Mouse (Mus musculus) right cerebral cortex, postnatal 4 days (tissue): ENCODE results near the gene Bcor.

Source experiments
- DNase-seq: peaks from one replicate; pipeline ENCODE4 v3.0.0-alpha.2; 2022

The Bcor gene

DNA sequence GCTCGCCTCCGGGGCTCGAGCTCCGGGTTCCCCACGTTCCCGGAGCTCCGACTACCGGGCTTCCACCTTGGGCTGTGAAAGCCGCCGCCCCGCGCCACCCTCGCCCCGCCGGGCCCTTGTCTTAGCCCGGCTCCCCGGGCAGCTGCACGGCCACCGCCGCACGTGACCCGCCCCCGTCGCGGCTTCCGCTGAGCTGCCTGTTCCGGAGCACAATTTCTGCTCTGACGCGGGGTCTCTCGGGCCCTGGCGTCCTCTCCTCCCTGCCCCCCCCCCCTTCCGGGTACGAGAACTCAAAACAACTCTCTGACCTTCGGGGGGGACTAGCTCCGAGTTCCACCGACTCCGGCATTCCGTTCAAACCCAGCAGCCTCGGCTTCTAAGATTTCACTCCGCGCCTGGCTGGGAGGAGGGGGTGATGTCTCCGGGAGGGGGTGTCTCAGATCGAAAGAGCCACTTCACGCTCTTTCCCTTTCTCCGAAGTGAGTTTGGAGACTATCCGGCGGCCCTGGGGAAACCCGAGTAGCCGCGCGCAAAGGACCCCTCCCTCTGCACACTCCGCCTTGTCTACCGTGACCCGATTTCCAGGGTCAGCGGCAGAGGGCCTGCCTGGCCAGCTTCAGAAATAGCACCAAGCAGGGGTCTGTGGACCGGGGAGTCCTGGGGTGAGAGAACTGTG lies at the start of gene Bcor:
Bcor (minus strand) TSS at position 375 of the 676 bp plus-strand sequence.
- peak; percentile 54 for DNase-seq

- DNase-seq = no peak
Measured at GRCm38 (mm10) chrX:12202951-12203350, 42.8 kb upstream of the Bcor start.

DNA sequence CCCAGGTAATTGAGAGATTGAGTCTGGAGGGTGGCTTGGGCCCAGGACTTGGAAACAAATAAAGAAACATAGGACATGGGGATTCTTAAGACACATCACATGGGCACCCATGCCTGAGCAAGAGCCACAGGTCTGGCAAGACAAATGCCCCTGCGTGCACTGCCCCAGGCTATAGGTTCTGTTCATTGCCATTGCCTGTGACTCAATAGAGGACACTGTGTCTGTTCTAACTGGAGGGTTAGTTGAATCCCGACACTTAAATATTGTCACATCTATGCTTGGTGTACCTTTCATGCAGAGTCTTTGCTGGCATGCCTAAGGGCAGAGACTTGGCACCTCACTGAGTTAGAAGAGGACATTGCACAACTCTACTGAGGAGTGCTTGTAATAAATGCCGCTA lies 41.0 kb upstream of the Bcor start:
- DNase-seq = no peak

DNA sequence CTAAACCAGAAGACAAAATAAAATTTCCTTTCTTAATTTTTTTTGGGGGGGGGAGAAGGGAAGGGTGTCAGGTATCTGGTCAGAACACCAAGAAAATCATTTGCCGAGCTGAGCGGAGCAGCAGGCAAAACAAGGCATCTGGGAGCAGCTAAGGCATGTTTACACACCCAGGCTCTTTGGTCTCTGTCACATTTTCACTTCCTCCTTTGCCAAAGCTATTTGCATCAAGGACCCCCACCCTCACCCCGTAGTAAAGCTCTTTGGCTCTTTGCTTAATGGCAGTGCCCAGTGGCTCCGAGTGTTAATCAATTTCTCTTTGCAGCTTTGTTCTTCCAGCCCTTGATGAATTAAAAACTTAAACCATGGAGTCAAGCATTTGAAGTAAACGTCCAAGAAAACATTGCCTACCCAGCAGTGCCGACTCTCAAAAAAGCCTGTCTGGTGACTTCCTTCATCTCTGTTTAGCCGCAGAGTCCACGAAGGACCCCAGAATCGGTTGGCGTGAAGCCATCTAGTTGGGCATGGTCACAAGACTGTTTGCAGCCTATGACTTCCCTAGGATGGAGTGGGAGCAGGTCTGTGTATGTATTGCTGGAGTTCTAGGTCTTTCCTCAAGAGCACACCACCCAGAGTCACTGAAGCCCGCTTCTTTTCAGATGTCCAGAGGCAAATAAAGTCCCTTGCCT lies 35.2 kb upstream of the Bcor start:
- DNase-seq = peak; percentile 5

- no peak for DNase-seq
Measured at GRCm38 (mm10) chrX:12192343-12192742, 32.2 kb upstream of the Bcor start.

DNA sequence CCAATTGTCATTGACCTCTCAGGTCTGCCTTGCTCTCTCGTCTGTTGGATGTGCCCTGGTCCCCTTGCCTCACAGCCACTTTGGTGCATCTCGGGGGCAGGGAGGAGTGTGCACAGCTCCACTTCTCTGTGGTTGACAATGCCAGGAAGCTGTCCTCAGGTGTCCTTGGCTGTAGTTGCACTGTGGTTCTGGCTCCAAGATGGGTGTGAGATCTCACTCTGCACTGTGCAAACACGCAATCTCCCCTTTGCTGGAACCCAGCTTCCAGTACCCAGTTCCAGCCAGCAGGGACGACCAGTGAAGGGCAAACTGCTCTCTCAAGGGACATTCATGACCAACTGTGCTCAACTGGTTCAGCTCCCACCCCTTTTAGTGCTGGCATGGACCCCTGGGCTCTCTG lies 29.4 kb upstream of the Bcor start:
- DNase-seq = no peak

DNA sequence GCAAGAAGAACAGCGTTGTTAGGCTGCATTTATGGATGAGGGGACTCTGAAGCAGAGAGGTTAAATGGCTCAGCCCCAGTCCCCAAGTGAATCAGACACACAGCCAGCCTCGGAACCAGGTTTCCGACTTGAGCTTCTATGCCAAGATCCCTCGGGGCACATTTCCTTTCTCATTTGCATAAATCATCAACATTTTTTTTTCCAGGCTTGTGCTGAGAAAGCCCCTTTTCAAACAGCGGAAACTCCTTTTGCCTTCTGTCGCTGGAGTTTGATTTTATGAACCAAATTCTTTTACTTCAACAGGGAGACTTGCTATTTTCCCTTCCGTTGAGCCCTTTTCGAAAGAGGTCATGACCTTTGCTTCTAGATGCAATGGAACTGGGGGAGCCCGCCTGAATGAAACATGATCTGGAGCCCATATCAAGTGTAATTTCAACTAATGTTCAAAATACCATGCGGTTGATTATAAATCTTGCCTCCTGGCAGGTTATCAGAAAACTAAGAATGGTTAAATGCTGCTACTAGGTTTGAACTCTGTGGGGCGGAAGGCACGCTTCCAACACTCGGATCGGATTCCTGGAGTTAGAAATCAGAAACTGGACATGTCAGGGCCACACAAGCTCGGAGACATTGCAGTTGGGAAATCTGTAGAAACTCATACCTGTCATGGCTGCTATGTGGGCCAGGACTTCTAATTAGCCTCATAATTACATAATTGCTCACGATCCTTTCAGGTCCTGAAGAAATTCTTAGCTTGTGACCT lies 15.2 kb upstream of the Bcor start:
- no peak for DNase-seq

GRCm38 (mm10) chrX:12170128-12170527 lies 10.0 kb upstream of the Bcor start:
- DNase-seq = no peak

- no peak for DNase-seq
Measured at GRCm38 (mm10) chrX:12164591-12165529, 4.7 kb upstream of the Bcor start.

GRCm38 (mm10) chrX:12159534-12159881 lies 647 bp downstream of the Bcor start:
- peak; percentile 40 for DNase-seq

- peak; percentile 23 for DNase-seq
Measured at GRCm38 (mm10) chrX:12158821-12159533, 1.2 kb downstream of the Bcor start.

- DNase-seq = peak; percentile 74
Measured at GRCm38 (mm10) chrX:12158244-12158820, 1.8 kb downstream of the Bcor start.

GRCm38 (mm10) chrX:12157331-12157930 lies 2.7 kb downstream of the Bcor start:
- no peak for DNase-seq

DNA sequence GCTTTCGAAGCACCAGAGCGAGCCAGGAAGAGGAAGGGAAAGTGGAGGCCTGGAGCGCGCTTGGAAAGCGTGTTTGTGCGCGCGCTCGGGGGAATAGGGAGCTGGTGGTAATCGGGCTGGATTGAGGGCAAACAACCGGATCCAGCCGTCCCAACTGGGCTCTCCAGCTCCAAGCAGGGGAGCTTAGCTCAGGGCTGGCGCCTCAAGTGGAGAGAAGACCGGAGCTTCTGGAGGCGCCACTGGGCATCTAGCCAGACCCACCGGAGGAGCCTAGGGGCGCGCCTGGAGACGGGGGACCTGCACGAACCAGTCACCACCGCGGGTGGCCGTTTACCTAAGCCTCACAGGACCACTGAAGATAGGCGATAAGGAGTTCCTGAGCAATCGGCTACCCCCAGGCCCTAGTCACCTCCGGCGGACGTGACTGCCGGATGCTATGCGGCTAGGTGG lies 4.3 kb downstream of the Bcor start:
- peak; percentile 56 for DNase-seq

DNA sequence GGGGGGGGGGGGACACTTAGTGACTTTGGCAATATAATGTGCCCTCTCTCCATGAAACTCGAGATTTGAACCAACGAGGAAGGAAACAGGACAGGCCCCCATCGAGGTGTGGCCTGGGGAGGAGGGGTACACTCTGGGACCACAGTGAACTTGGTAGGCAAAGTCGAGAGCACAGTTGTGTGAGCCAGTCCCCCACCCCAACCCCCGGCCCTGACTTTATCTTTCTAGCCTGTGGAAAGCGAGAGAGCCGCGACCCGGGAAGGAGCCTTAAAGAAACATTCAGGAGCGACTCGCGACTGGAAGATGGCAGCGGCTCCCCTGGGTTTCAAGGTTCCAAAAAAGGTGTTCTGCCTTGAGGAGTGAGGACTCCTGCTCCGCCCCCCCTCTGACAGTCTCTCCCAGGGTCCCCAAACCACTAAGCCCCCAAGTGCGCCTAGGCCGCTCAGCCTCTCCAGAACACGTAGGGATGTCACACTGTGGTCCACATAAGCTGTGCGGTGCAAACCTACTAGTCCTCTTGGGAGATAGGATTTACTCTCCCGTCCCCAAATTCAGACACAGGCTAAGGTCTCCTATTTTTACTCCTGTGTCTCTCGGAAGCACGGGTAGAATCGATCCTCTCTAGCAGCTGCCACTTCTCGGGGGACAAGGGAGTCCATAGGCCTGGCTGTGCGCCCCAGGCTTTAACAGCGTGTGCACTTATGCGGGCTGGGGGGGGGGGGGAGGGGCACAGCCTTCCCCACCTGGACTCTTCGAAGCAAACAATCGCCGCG lies 4.9 kb downstream of the Bcor start:
- no peak for DNase-seq

DNA sequence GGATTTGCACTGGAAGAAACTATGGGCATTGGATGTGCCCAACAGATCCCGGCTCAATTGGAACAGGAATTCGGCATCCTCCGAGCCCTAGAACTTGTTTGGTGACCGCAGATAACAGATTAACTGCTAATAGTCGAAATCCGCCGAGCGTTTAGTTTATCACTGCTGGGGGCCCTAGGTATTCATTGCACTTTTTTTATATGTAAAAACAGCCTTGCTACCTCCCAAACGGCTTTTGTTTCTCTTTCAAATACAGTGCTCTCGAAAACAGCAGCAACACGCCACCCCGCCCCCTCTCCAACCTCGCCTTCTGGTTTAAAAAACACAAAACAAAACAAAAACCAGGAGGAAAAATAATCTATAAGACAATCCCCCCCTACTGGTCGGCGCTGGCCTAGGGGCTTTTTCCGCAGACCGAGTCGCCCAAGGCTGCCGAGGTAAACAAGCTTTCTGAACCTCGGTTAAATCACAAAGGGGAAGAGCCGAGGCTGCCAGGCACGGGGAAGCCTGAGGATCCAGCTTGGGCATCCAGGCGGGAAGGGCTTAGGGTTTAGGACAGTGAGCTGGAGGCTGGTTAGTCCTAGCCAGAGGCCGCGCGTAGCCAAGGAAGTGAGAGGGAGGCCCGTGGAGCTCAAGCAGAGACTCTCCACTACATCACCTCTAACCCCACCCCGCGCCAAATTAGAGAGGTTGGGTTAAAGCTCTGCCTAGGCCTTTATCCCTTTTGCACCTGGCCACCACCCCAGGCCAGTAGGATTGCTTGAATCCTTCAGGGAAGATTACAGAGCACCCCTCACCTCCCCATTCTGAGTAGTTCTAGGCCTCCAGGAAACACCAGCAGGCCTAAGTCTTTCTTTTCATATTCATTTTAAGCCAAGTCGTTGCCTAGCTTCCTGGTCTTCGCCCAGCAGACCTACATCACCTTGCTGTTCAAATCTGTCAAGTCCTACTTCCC lies 6.7 kb downstream of the Bcor start:
- no peak for DNase-seq

GRCm38 (mm10) chrX:12151996-12152904 lies 7.9 kb downstream of the Bcor start:
- no peak for DNase-seq
